Mouse (Mus musculus): ENCODE results near the gene Dazap2. TPM values are rescaled to one million over a fixed set of nuclear protein-coding genes. Genes with fewer than 3 reads are reported as not detected.
"Not testable (repeated sequence)": the region's sequence is repeated elsewhere in the genome, so short reads cannot be mapped to it uniquely, and the experiment has no call there.

Gene Dazap2
- polyA plus RNA-seq, 1 experiment from 2014 or later = 232 TPM

- no peak; the same call in 1 of the 2 replicates for ATAC-seq (ENCODE audit: insufficient number of reproducible peaks, insufficient read depth, low FRiP score, low read depth)
- peak overlapping the region; percentile 87 for H3K4me2 ChIP-seq (replicated peaks; ENCODE audit: low read depth, low read length)
- H3K36me3 ChIP-seq (ENCODE audit: control insufficient read depth, insufficient read depth, low read length) = peaks cover 12% of the 10 kb centered on the region
- H3K4me1 ChIP-seq (ENCODE audit: control insufficient read depth, insufficient read depth, low read length) = peaks cover 3% of the 10 kb centered on the region; the same call in 1 of the 2 replicates
- H3K27ac ChIP-seq (ENCODE audit: low read length) = peak overlapping the region; percentile 48; the same call in 1 of the 2 replicates
- peak overlapping the region; percentile 60 for H3K4me3 ChIP-seq (ENCODE audit: low read depth, low read length)
- no peaks in the 10 kb centered on the region for H3K9me3 ChIP-seq (ENCODE audit: control insufficient read depth, low read depth, low read length)
- WGBS = 9% methylated on average over 43 of the region's 43 CpGs
- peak overlapping the region; percentile 46 for H3K9ac ChIP-seq (replicated peaks; ENCODE audit: low read depth, low read length)
- no peaks in the 10 kb centered on the region for H3K27me3 ChIP-seq (ENCODE audit: control insufficient read depth, insufficient read depth, low read length)
Observed at GRCm38 (mm10) chr15:100614218-100614995, 742 bp upstream of the Dazap2 start.

GRCm38 (mm10) chr15:100615825-100616220, 674 bp downstream of the Dazap2 start:
- under 1% methylated on average over 43 of the region's 43 CpGs for WGBS

GRCm38 (mm10) chr15:100616221-100616620, 1.1 kb downstream of the Dazap2 start:
- peak overlapping the region; percentile 60 for H3K9ac ChIP-seq (replicated peaks; ENCODE audit: low read depth, low read length)
- H3K4me1 ChIP-seq (ENCODE audit: control insufficient read depth, insufficient read depth, low read length) = peaks cover 3% of the 10 kb centered on the region; the same call in 1 of the 2 replicates
- ATAC-seq (ENCODE audit: insufficient number of reproducible peaks, insufficient read depth, low FRiP score, low read depth) = no peak

More at GRCm38 (mm10) chr15:100615825-100616220, 674 bp downstream of the Dazap2 start:
- Histone ChIP-seq H3K4me1 (ENCODE audit: control insufficient read depth, insufficient read depth, low read length) (peaks cover 3% of the 10 kb centered on the region; the same call in 1 of the 2 replicates), H3K4me2 (replicated peaks; ENCODE audit: low read depth, low read length) (peak overlapping the region; percentile 67), H3K27me3 (ENCODE audit: control insufficient read depth, insufficient read depth, low read length) (no peaks in the 10 kb centered on the region), H3K9ac (replicated peaks; ENCODE audit: low read depth, low read length) (peak overlapping the region; percentile 60), H3K36me3 (ENCODE audit: control insufficient read depth, insufficient read depth, low read length) (peaks cover 19% of the 10 kb centered on the region), H3K27ac (ENCODE audit: low read length) (peak overlapping the region; percentile 93), H3K9me3 (ENCODE audit: control insufficient read depth, low read depth, low read length) (no peaks in the 10 kb centered on the region), H3K4me3 (ENCODE audit: low read depth, low read length) (peak overlapping the region; percentile 60)
- ATAC-seq (ENCODE audit: insufficient number of reproducible peaks, insufficient read depth, low FRiP score, low read depth) = peak; percentile 85

GRCm38 (mm10) chr15:100619200-100619599, 4.1 kb downstream of the Dazap2 start:
- no peak overlapping the region for H3K9ac ChIP-seq (replicated peaks; ENCODE audit: low read depth, low read length)
- peaks cover 19% of the 10 kb centered on the region for H3K36me3 ChIP-seq (ENCODE audit: control insufficient read depth, insufficient read depth, low read length)
- peaks cover 2% of the 10 kb centered on the region; the same call in 1 of the 2 replicates for H3K4me1 ChIP-seq (ENCODE audit: control insufficient read depth, insufficient read depth, low read length)
- H3K9me3 ChIP-seq (ENCODE audit: control insufficient read depth, low read depth, low read length) = no peaks in the 10 kb centered on the region
- H3K4me2 ChIP-seq (replicated peaks; ENCODE audit: low read depth, low read length) = no peak overlapping the region
- no peaks in the 10 kb centered on the region for H3K27me3 ChIP-seq (ENCODE audit: control insufficient read depth, insufficient read depth, low read length)
- ATAC-seq (ENCODE audit: insufficient number of reproducible peaks, insufficient read depth, low FRiP score, low read depth) = no peak
- H3K4me3 ChIP-seq (ENCODE audit: low read depth, low read length) = no peak overlapping the region
- WGBS = 82% methylated on average over 7 of the region's 7 CpGs
- no peak overlapping the region for H3K27ac ChIP-seq (ENCODE audit: low read length)

More at GRCm38 (mm10) chr15:100616221-100616620, 1.1 kb downstream of the Dazap2 start:
- peak overlapping the region; percentile 60 for H3K4me3 ChIP-seq (ENCODE audit: low read depth, low read length)
- H3K36me3 ChIP-seq (ENCODE audit: control insufficient read depth, insufficient read depth, low read length) = peaks cover 19% of the 10 kb centered on the region
- peak overlapping the region; percentile 93 for H3K27ac ChIP-seq (ENCODE audit: low read length)
- H3K9me3 ChIP-seq (ENCODE audit: control insufficient read depth, low read depth, low read length) = no peaks in the 10 kb centered on the region
- peak overlapping the region; percentile 67 for H3K4me2 ChIP-seq (replicated peaks; ENCODE audit: low read depth, low read length)
- H3K27me3 ChIP-seq (ENCODE audit: control insufficient read depth, insufficient read depth, low read length) = no peaks in the 10 kb centered on the region
- under 1% methylated on average over 19 of the region's 19 CpGs for WGBS

GRCm38 (mm10) chr15:100621671-100622070, 6.5 kb downstream of the Dazap2 start:
- not testable (repeated sequence) for H3K27me3 ChIP-seq (ENCODE audit: control insufficient read depth, insufficient read depth, low read length); H3K4me3 ChIP-seq (ENCODE audit: low read depth, low read length); H3K4me1 ChIP-seq (ENCODE audit: control insufficient read depth, insufficient read depth, low read length); H3K9me3 ChIP-seq (ENCODE audit: control insufficient read depth, low read depth, low read length); ATAC-seq (ENCODE audit: insufficient number of reproducible peaks, insufficient read depth, low FRiP score, low read depth); H3K4me2 ChIP-seq (replicated peaks; ENCODE audit: low read depth, low read length); H3K27ac ChIP-seq (ENCODE audit: low read length); H3K9ac ChIP-seq (replicated peaks; ENCODE audit: low read depth, low read length)
- peaks cover 19% of the 10 kb centered on the region for H3K36me3 ChIP-seq (ENCODE audit: control insufficient read depth, insufficient read depth, low read length)
- 65% methylated on average over 9 of the region's 9 CpGs for WGBS

GRCm38 (mm10) chr15:100622164-100622563, 7.0 kb downstream of the Dazap2 start:
- H3K27me3 ChIP-seq (ENCODE audit: control insufficient read depth, insufficient read depth, low read length) = no peaks in the 10 kb centered on the region
- ATAC-seq (ENCODE audit: insufficient number of reproducible peaks, insufficient read depth, low FRiP score, low read depth) = no peak
- no peak overlapping the region for H3K4me3 ChIP-seq (ENCODE audit: low read depth, low read length)
- peaks cover 16% of the 10 kb centered on the region for H3K36me3 ChIP-seq (ENCODE audit: control insufficient read depth, insufficient read depth, low read length)
- H3K9me3 ChIP-seq (ENCODE audit: control insufficient read depth, low read depth, low read length) = no peaks in the 10 kb centered on the region
- no peaks in the 10 kb centered on the region for H3K4me1 ChIP-seq (ENCODE audit: control insufficient read depth, insufficient read depth, low read length)
- 80% methylated on average over 7 of the region's 7 CpGs for WGBS
- no peak overlapping the region for H3K9ac ChIP-seq (replicated peaks; ENCODE audit: low read depth, low read length)
- H3K27ac ChIP-seq (ENCODE audit: low read length) = no peak overlapping the region
- H3K4me2 ChIP-seq (replicated peaks; ENCODE audit: low read depth, low read length) = no peak overlapping the region

- Histone ChIP-seq H3K27ac (ENCODE audit: low read length) (no peak overlapping the region), H3K27me3 (ENCODE audit: control insufficient read depth, insufficient read depth, low read length) (no peaks in the 10 kb centered on the region), H3K9ac (replicated peaks; ENCODE audit: low read depth, low read length) (no peak overlapping the region), H3K36me3 (ENCODE audit: control insufficient read depth, insufficient read depth, low read length) (peaks cover 10% of the 10 kb centered on the region), H3K4me3 (ENCODE audit: low read depth, low read length) (no peak overlapping the region), H3K4me2 (replicated peaks; ENCODE audit: low read depth, low read length) (no peak overlapping the region), H3K4me1 (ENCODE audit: control insufficient read depth, insufficient read depth, low read length) (0 out of 2 replicates have a peak, but pooled peaks cover 7% of the 10 kb centered on the region), H3K9me3 (ENCODE audit: control insufficient read depth, low read depth, low read length) (no peaks in the 10 kb centered on the region)
- WGBS = 84% methylated on average over 9 of the region's 9 CpGs
- ATAC-seq (ENCODE audit: insufficient number of reproducible peaks, insufficient read depth, low FRiP score, low read depth) = no peak
Observed at GRCm38 (mm10) chr15:100623754-100624153, 8.6 kb downstream of the Dazap2 start.

GRCm38 (mm10) chr15:100624435-100624834, 9.3 kb downstream of the Dazap2 start:
- ATAC-seq (ENCODE audit: insufficient number of reproducible peaks, insufficient read depth, low FRiP score, low read depth) = no peak
- H3K27ac ChIP-seq (ENCODE audit: low read length) = no peak overlapping the region
- H3K4me1 ChIP-seq (ENCODE audit: control insufficient read depth, insufficient read depth, low read length) = 0 out of 2 replicates have a peak, but pooled peaks cover 7% of the 10 kb centered on the region
- no peak overlapping the region for H3K4me2 ChIP-seq (replicated peaks; ENCODE audit: low read depth, low read length)
- peaks cover 7% of the 10 kb centered on the region for H3K36me3 ChIP-seq (ENCODE audit: control insufficient read depth, insufficient read depth, low read length)
- H3K4me3 ChIP-seq (ENCODE audit: low read depth, low read length) = no peak overlapping the region
- no peaks in the 10 kb centered on the region for H3K27me3 ChIP-seq (ENCODE audit: control insufficient read depth, insufficient read depth, low read length)
- 89% methylated on average over 3 of the region's 3 CpGs for WGBS
- no peak overlapping the region for H3K9ac ChIP-seq (replicated peaks; ENCODE audit: low read depth, low read length)
- no peaks in the 10 kb centered on the region for H3K9me3 ChIP-seq (ENCODE audit: control insufficient read depth, low read depth, low read length)
